Mouse (Mus musculus) heart, embryonic 15.5 days (tissue): Measurements from ENCODE around the gene AL731706.2. TPM values are rescaled to one million over a fixed set of nuclear protein-coding genes. Genes with fewer than 3 reads are reported as not detected.
"Not testable (repeated sequence)": the region's sequence is repeated elsewhere in the genome, so short reads cannot be mapped to it uniquely, and the experiment has no call there.

Experiments
- ATAC-seq: fragments of 200-750 bp; cut with Nextera tagmentation; replicated peaks from 2 replicates; pipeline ENCODE4 v1.8.0; 2017; ENCODE audit warnings: low read depth, moderate TSS enrichment; ENCODE audit not compliant: insufficient number of reproducible peaks, insufficient read depth, low FRiP score
- H3K27ac ChIP-seq: fragments of 300-500 bp; sonication (generic); 2 replicates; pipeline ENCODE4 v1.5.1; 2015; ENCODE audit warnings: mild to moderate bottlenecking, inconsistent platforms
- H3K27me3 ChIP-seq: fragments of 300-500 bp; sonication (generic); 2 replicates; pipeline ENCODE4 v1.6.1; 2015; ENCODE audit warnings: inconsistent platforms
- H3K36me3 ChIP-seq: fragments of 300-500 bp; sonication (generic); 2 replicates; pipeline ENCODE4 v1.6.1; 2015; ENCODE audit warnings: mild to moderate bottlenecking, inconsistent platforms
- H3K4me1 ChIP-seq: fragments of 300-500 bp; sonication (generic); replicated peaks from 2 replicates; pipeline ENCODE4 v1.6.1; 2015; ENCODE audit warnings: inconsistent platforms
- H3K4me2 ChIP-seq: fragments of 300-500 bp; sonication (generic); 2 replicates; pipeline ENCODE4 v1.6.1; 2015; ENCODE audit warnings: inconsistent platforms, mild to moderate bottlenecking, moderate library complexity
- H3K4me3 ChIP-seq: fragments of 300-500 bp; sonication (generic); 2 replicates; pipeline ENCODE4 v1.5.1; 2015; ENCODE audit warnings: mild to moderate bottlenecking, inconsistent platforms
- H3K9ac ChIP-seq: fragments of 300-500 bp; sonication (generic); 2 replicates; pipeline ENCODE4 v1.6.1; 2015; ENCODE audit warnings: mild to moderate bottlenecking, inconsistent platforms
- H3K9me3 ChIP-seq: fragments of 300-500 bp; sonication (generic); replicated peaks from 2 replicates; pipeline ENCODE4 v1.6.1; 2016; ENCODE audit warnings: inconsistent platforms
- WGBS: fragments of 180-500 bp; shearing (Covaris S2); methylation state at CpG from one replicate; pipeline ENCODE4 v1.1.7; 2015; ENCODE audit warnings: mixed read lengths; 5-methylcytosine and 5-hydroxymethylcytosine counted together
- polyA plus RNA-seq: library from polyadenylated mRNA; unstranded; fragments of >200 nt; fragmentation: Nextera tagmentation; extraction: Ambion mirVana; gene quantifications from 2 replicates; pipeline ENCODE4 v1.2.1, GENCODE M21; 2015

The AL731706.2 gene
- polyA plus RNA-seq, 1 experiment from 2014 or later: 59.3 TPM

DNA sequence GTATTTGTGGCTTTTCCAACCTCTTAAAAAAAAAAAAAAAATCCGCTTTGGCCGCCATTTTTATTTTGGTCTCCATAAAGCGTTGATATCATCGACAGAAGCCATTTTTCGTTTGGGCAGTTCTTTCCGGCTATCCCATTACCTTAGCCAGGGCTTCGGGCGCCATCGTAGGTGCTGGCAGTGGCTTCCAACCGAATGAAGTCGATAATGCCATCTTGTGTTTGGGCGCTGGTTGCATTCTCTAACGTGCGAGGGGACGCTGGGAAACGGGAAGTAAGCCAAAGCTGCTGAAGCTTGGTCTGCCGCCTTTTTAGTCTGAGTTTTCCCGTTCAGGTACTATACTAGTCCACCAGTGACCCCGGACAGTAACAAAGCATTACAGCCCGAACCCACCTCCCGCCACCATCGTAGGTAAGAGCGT, 6.5 kb upstream of the AL731706.2 start:
- H3K4me3 ChIP-seq: peak overlapping the region; percentile 85
- peak; percentile 82 for ATAC-seq

DNA sequence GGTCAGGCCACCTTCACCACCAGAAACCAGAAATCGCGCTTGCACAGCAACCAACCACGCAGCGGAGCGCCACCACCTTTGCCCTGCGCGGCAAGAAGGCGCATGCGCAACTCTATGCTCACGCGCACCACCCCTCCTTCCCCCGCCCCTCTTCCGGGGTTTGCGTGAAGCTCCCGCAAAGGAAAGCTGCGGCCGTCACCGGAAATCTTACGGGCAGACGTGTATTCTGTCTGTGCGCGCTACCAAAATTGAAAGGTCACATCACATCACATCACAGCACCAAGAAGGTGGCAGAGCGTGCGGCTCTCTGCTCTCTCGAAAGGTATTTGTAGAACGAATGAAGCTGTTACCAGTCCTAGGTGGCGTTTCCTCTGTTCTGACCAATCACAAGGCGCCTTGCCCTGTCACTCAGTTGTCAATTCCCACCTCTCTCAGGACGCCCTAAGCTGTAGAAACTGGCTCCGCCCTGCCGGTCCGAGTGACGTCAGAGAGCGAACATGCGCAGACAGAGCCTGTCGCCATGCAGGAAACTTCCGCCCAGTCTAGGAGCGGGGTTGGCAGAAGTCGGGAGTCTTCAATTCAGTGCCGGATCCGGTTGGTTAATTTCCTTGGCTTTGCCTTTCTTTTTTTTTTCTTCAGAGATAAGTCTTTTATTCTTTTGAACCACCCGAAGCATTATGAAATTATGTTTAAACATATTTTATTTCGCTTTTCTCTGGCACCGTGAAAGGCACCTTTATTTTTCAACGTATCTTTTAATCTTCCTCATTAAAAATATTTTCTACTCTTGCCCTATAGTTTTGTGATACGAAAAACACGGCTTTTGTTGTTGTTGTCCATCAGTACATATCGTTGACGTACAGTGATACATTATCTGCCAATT, 5.8 kb upstream of the AL731706.2 start, which contains the start of the genes Slx4ip, AL731706.1 and Mkks:
Gene Slx4ip (plus strand): TSS at position 151 of the 883 bp plus-strand sequence.
Gene AL731706.1 (minus strand): TSS at position 322 of the 883 bp plus-strand sequence.
Gene Mkks (minus strand): TSS at position 322 of the 883 bp plus-strand sequence.
- WGBS: under 1% methylated on average over 49 of the region's 49 CpGs
- Histone ChIP-seq H3K4me3 (peak within 1 kb of the TSS; percentile 85), H3K27me3 (no peaks in the 10 kb centered on the region)

More for the DNA sequence above, 6.5 kb upstream of the AL731706.2 start:
- under 1% methylated on average over 23 of the region's 23 CpGs for WGBS
- Histone ChIP-seq H3K27me3 (no peaks in the 10 kb centered on the region), H3K4me1 (peaks cover 18% of the 10 kb centered on the region), H3K9ac (peak overlapping the region; percentile 64), H3K27ac (peak overlapping the region; percentile 97), H3K9me3 (no peaks in the 10 kb centered on the region), H3K36me3 (no peaks in the 10 kb centered on the region), H3K4me2 (peak overlapping the region; percentile 59)

GRCm38 (mm10) chr2:136890716-136891067, 5.2 kb upstream of the AL731706.2 start:
- not testable (repeated sequence) for H3K9me3 ChIP-seq, H3K36me3 ChIP-seq, H3K27me3 ChIP-seq
- Histone ChIP-seq H3K9ac (peak overlapping the region; percentile 83), H3K4me1 (peaks cover 18% of the 10 kb centered on the region), H3K4me3 (peak overlapping the region; percentile 85), H3K27ac (peak overlapping the region; percentile 97), H3K4me2 (peak overlapping the region; percentile 59)
- 7% methylated on average over 15 of the region's 15 CpGs for WGBS
- ATAC-seq: peak; percentile 67

More for the DNA sequence above, 5.8 kb upstream of the AL731706.2 start, which contains the start of the genes Slx4ip, AL731706.1 and Mkks:
- H3K27ac ChIP-seq: peak within 1 kb of the TSS; percentile 97
- H3K9me3 ChIP-seq: no peaks in the 10 kb centered on the region
- peak within 1 kb of the TSS; percentile 83 for H3K9ac ChIP-seq
- peaks cover 18% of the 10 kb centered on the region for H3K4me1 ChIP-seq
- H3K36me3 ChIP-seq: no peaks in the 10 kb centered on the region
- peak within 1 kb of the TSS; percentile 59 for H3K4me2 ChIP-seq
- peak; percentile 98 for ATAC-seq

DNA sequence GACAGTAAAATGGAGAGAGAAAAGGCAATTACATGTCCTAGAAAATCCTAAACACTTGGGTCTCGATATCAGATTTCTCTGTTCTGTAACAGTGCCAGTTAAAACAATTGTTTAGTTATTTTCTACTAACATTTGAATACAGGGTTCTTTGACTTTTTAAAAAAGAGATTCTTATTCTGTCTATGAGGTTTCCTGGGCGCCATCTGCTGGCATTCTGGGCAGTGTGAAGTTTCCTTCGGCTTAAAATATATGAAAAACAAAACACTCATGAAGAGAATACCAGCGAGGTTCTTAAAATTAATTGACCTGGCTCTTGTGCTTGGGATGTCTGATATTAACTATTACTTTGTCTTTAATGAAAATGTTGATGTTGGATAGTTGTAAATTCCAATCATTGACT, 1.4 kb upstream of the AL731706.2 start:
- no peak for ATAC-seq
- Histone ChIP-seq H3K9me3 (no peaks in the 10 kb centered on the region), H3K9ac (no peak overlapping the region), H3K4me2 (no peak overlapping the region), H3K4me1 (peaks cover 14% of the 10 kb centered on the region), H3K4me3 (no peak overlapping the region), H3K27ac (no peak overlapping the region), H3K36me3 (peaks cover 14% of the 10 kb centered on the region), H3K27me3 (no peaks in the 10 kb centered on the region)
- 52% methylated on average over 4 of the region's 4 CpGs for WGBS

DNA sequence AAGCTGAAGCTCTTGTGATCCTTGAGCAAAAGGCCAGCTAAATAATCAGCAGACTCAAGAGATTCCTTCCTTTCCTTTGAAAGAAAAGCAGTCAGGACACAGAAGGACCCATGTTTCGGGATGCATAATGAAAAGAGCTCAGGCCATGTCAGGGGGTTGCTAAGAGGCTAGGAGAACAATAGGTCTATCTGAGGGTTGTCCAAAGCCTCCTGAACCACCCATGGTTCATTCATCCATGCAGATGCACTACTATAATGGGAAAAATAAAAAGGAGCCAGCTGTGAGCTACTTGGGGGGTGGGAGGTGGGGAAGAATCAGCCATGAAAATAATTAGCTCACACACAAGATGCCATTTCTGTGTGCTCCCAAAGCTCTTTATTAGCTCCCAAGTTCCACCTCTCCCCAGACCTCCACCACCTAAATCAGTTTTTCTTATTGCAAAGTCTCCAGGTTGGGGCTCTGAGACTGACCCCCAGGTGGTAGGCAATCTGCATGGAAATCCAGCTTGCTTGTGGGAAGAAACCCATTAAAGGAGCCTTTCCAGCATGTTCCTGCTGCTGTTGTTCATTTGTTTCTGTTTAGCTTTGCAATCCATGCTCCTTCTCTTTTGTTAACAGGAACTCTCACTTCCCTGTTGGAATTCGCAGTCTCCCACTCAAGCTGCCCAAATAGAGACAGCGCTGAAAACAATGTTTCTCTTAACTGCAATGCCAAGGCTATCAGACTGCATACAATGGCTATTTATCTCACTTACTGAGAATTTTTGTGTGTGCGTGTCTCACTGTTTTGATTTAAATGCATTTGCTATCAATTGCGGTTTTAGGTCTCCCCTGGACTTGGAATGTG, 30.7 kb downstream of the AL731706.2 start:
- Histone ChIP-seq H3K4me1 (no peaks in the 10 kb centered on the region), H3K9me3 (no peaks in the 10 kb centered on the region), H3K27me3 (no peaks in the 10 kb centered on the region), H3K36me3 (no peaks in the 10 kb centered on the region), H3K9ac (no peak overlapping the region), H3K4me2 (no peak overlapping the region), H3K27ac (no peak overlapping the region), H3K4me3 (no peak overlapping the region)
- ATAC-seq: no peak
- 54% methylated on average over 5 of the region's 5 CpGs for WGBS

DNA sequence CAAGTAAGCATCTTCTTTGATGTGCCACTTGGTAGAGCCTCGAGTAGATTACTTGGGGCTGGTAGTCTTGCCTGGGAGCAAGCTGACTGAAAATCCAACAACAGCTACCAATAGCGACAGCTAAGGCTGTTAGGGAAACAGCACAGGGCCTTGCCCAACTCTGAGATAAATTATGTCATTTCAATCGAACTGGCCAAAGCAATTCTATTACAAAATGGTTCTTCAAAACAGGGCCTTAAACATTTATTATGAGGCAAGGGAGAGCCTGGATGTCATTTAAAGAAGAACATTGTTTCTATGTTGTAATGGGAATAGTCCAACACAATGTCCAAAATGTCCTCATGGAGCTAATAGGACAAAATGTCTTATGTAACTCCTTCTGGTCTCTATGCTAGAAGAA, 35.1 kb downstream of the AL731706.2 start:
- Histone ChIP-seq H3K27me3 (no peaks in the 10 kb centered on the region), H3K36me3 (no peaks in the 10 kb centered on the region), H3K9ac (no peak overlapping the region), H3K9me3 (no peaks in the 10 kb centered on the region), H3K4me2 (no peak overlapping the region), H3K4me3 (no peak overlapping the region), H3K27ac (no peak overlapping the region), H3K4me1 (no peaks in the 10 kb centered on the region)
- WGBS: 50% methylated on average over 3 of the region's 3 CpGs
- ATAC-seq: no peak

DNA sequence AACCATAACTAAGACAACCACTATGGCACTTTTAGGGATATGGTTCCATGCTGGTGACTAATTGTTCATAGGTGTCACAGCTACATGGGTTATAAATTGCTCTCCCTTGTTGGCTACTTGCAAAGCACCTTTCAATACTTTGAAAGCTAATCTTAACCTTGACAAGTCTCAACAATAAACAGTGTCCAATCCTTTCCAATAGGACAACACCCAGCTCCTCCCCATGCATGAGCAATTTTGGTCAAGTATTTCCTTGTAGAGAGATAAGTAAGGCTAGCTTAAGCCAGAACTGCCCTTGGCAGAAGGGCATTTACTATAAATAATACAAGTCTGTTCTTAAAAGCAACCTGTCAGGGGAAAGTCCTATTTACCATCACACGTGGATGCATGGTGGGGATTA, 47.5 kb downstream of the AL731706.2 start:
- H3K27me3 ChIP-seq: no peaks in the 10 kb centered on the region
- H3K4me2 ChIP-seq: no peak overlapping the region
- H3K36me3 ChIP-seq: no peaks in the 10 kb centered on the region
- H3K9ac ChIP-seq: no peak overlapping the region
- ATAC-seq: no peak
- no peak overlapping the region for H3K4me3 ChIP-seq
- peak overlapping the region; percentile 27 for H3K27ac ChIP-seq
- 23% methylated on average over 1 of the region's 1 CpGs for WGBS
- H3K4me1 ChIP-seq: 0 out of 2 replicates have a peak, but pooled peaks cover 7% of the 10 kb centered on the region
- no peaks in the 10 kb centered on the region for H3K9me3 ChIP-seq

DNA sequence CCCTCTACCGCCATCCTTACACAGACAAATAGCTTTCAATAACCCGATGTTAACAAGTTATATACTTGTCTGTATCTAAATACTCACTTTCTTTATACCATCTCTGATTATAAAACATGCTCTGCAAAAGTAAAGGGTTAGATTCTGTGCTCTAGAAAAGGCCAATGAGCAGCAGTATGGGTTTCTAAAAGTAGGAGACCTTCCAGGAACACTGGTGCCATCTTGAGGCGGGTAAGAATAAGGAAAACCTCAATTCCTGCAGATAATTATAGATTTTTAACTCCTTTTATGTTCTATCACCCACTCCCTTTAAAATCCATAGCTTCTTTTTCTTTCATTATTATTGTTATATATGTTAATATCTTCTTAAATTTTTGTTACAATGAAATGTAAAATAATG, 49.6 kb downstream of the AL731706.2 start:
- H3K27ac ChIP-seq: no peak overlapping the region
- H3K9ac ChIP-seq: no peak overlapping the region
- no peaks in the 10 kb centered on the region for H3K36me3 ChIP-seq
- no peak overlapping the region for H3K4me3 ChIP-seq
- no peak for ATAC-seq
- H3K4me2 ChIP-seq: no peak overlapping the region
- no peaks in the 10 kb centered on the region for H3K27me3 ChIP-seq
- H3K9me3 ChIP-seq: no peaks in the 10 kb centered on the region
- 67% methylated on average over 3 of the region's 3 CpGs for WGBS
- H3K4me1 ChIP-seq: 0 out of 2 replicates have a peak, but pooled peaks cover 7% of the 10 kb centered on the region

Other genes with a start within 250 kb of the AL731706.2 start
- 0.59 and 3.9 TPM in 2 replicates for gene Snap25, start 172.2 kb downstream of the AL731706.2 start, polyA plus RNA-seq
- gene Slx4ip, start 5.5 kb upstream of the AL731706.2 start, polyA plus RNA-seq: 4.3 and 4.5 TPM in 2 replicates
- 32.1 and 43.9 TPM in 2 replicates for gene AL731706.1, start 5.7 kb upstream of the AL731706.2 start, polyA plus RNA-seq
- gene Mkks, start 5.7 kb upstream of the AL731706.2 start, polyA plus RNA-seq: 18.9 and 19.9 TPM in 2 replicates
- 11.8 and 16.5 TPM in 2 replicates for gene Jag1, start 231.0 kb upstream of the AL731706.2 start, polyA plus RNA-seq